Mouse (Mus musculus): ENCODE results near the gene Ccser1. TPM values are rescaled to one million over a fixed set of nuclear protein-coding genes. Genes with fewer than 3 reads are reported as not detected.
A peak's percentile ranks its signal among the peaks of the same experiment; 100 is the strongest.

Gene Ccser1
- polyA plus RNA-seq, 1 experiment: 5.3 TPM

- Histone ChIP-seq H3K27ac (ENCODE audit: insufficient read depth, low read length) (no peak overlapping the region), H3K4me3 (ENCODE audit: insufficient read depth, low read length) (no peak overlapping the region), H3K4me1 (ENCODE audit: control insufficient read depth, insufficient read depth, low read length) (no peaks in the 10 kb centered on the region)
- no peak for TF ChIP-seq POLR2A (IDR thresholded peaks at IDR 0.05; ENCODE audit: low read depth, low read length)
- TF ChIP-seq CTCF (IDR thresholded peaks at IDR 0.05; ENCODE audit: borderline replicate concordance, insufficient read depth, low read length): no peak
Observed at GRCm38 (mm10) chr6:61177476-61177875, 2.6 kb upstream of the Ccser1 start.

- TF ChIP-seq POLR2A (IDR thresholded peaks at IDR 0.05; ENCODE audit: low read depth, low read length): no peak
- no peak for TF ChIP-seq CTCF (IDR thresholded peaks at IDR 0.05; ENCODE audit: borderline replicate concordance, insufficient read depth, low read length)
- Histone ChIP-seq H3K27ac (ENCODE audit: insufficient read depth, low read length) (no peak overlapping the region), H3K4me1 (ENCODE audit: control insufficient read depth, insufficient read depth, low read length) (no peaks in the 10 kb centered on the region), H3K4me3 (ENCODE audit: insufficient read depth, low read length) (peak overlapping the region; percentile 35)
Observed at GRCm38 (mm10) chr6:61179641-61179948, 529 bp upstream of the Ccser1 start.

DNA sequence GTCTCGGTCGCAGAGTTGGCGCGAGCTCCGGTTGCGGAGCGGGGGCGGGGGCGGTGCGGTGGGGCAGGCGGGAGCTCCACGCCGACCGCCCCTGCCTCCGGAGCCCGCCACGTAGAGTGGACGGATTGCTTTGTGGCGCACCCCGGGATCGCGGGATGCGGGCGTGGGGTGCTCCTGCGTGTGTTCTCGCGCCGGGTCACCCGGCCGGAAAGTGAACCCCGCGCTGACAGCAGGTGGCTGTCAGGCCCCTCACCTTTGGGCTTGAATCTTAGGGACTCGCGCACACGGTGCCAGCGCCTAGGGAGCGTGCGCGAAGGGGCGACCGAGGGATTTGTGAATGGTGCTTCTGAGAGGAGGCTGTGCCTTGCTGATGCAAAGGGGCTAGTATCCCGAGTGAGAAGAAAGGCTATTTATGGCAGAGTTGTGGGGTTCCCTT is 650 bp downstream of the Ccser1 start:
- TF ChIP-seq CTCF (IDR thresholded peaks at IDR 0.05; ENCODE audit: borderline replicate concordance, insufficient read depth, low read length) (no peak), POLR2A (IDR thresholded peaks at IDR 0.05; ENCODE audit: low read depth, low read length) (no peak)
- H3K27ac ChIP-seq (ENCODE audit: insufficient read depth, low read length): no peak overlapping the region
- peak overlapping the region; percentile 55 for H3K4me3 ChIP-seq (ENCODE audit: insufficient read depth, low read length)
- H3K4me1 ChIP-seq (ENCODE audit: control insufficient read depth, insufficient read depth, low read length): no peaks in the 10 kb centered on the region

DNA sequence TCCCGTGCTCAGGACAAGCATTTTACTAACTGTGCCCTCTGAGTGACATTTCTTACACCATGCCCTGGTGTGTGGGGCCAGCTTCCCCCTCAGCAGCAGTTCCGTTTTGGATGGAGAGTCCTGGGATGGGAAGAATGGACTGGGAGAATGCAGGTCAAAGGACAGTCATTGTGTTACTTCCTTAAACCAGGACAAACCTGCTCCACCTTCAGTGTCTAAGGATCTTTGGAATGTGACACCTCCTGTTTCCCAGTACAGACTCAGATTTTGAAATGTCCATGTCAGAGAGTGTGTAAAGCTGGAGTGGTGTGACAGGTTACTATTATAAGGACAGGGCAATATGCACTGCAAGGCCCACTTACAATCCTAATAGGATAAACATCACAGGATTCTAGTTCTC is 8.9 kb downstream of the Ccser1 start:
- Histone ChIP-seq H3K4me1 (ENCODE audit: control insufficient read depth, insufficient read depth, low read length) (no peaks in the 10 kb centered on the region; the same call in 1 of the 2 replicates), H3K27ac (ENCODE audit: insufficient read depth, low read length) (no peak overlapping the region), H3K4me3 (ENCODE audit: insufficient read depth, low read length) (no peak overlapping the region)
- no peak for TF ChIP-seq POLR2A (IDR thresholded peaks at IDR 0.05; ENCODE audit: low read depth, low read length)
- no peak for TF ChIP-seq CTCF (IDR thresholded peaks at IDR 0.05; ENCODE audit: borderline replicate concordance, insufficient read depth, low read length)

DNA sequence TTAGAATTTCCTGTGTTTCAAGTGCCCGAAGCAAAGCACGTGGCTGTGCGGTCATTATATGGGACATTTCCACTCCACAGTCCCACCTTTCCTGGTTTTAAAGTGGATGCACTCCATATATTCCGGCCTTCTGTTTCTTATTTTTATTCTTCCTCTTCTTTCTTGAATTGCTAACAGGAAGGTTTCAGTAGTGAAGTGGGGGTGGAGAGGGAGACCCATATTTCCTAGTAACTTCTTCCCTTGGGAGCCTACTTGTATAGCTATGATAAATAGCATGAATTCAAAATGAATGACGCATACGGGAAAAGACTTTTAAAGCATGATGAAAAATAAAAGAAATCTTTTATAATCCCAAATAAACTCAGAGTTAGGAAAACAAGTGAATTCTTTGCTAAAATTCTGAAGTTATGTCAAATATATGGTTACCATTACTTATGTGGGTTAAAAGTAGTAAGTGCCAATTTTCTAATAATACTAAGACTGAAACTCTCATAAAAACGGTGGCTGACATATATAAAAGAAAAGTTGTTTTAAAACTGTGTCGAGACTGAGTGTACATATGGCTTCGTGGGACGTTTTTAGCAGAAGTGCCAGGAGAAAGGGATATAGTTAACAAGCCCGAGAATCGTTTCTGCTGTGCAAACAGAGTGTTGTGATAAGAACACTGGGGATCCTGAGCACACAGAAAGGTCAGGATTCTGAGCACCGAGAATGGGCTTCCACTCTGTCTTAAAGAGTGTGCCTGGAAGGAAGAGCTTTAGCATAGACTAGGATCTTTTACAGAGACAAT is 11.7 kb downstream of the Ccser1 start:
- no peak overlapping the region for H3K4me3 ChIP-seq (ENCODE audit: insufficient read depth, low read length)
- TF ChIP-seq POLR2A (IDR thresholded peaks at IDR 0.05; ENCODE audit: low read depth, low read length) (no peak), CTCF (IDR thresholded peaks at IDR 0.05; ENCODE audit: borderline replicate concordance, insufficient read depth, low read length) (no peak)
- peak overlapping the region; percentile 56 for H3K27ac ChIP-seq (ENCODE audit: insufficient read depth, low read length)
- H3K4me1 ChIP-seq (ENCODE audit: control insufficient read depth, insufficient read depth, low read length): no peaks in the 10 kb centered on the region; the same call in 1 of the 2 replicates

GRCm38 (mm10) chr6:61203344-61203743 is 23.2 kb downstream of the Ccser1 start:
- TF ChIP-seq CTCF (IDR thresholded peaks at IDR 0.05; ENCODE audit: borderline replicate concordance, insufficient read depth, low read length): no peak
- TF ChIP-seq POLR2A (IDR thresholded peaks at IDR 0.05; ENCODE audit: low read depth, low read length): no peak
- Histone ChIP-seq H3K4me3 (ENCODE audit: insufficient read depth, low read length) (no peak overlapping the region), H3K4me1 (ENCODE audit: control insufficient read depth, insufficient read depth, low read length) (peaks cover 3% of the 10 kb centered on the region), H3K27ac (ENCODE audit: insufficient read depth, low read length) (no peak overlapping the region)

DNA sequence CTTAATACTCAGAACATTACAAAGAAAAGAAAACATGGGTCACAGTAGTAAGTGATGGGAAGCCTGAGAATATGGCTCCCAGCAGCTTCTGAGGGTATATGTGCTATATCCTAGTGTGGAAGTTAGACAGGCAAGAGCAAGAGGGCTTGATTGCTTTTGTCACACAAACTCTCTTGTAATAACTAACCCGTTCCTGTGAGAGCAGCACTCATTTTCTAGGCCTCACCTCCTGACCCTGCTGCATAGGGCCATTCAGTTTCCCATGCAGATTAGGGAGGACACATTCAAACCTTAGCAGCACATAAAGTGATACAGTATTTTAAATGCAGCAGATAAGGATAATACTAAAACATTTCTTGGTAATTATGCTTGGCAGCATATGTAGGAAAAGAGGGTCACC is 25.9 kb downstream of the Ccser1 start:
- TF ChIP-seq POLR2A (IDR thresholded peaks at IDR 0.05; ENCODE audit: low read depth, low read length) (no peak), CTCF (IDR thresholded peaks at IDR 0.05; ENCODE audit: borderline replicate concordance, insufficient read depth, low read length) (no peak)
- peaks cover 3% of the 10 kb centered on the region for H3K4me1 ChIP-seq (ENCODE audit: control insufficient read depth, insufficient read depth, low read length)
- H3K27ac ChIP-seq (ENCODE audit: insufficient read depth, low read length): 0 out of 2 replicates have a peak overlapping the region, but pooled peaks have one; percentile 40
- H3K4me3 ChIP-seq (ENCODE audit: insufficient read depth, low read length): no peak overlapping the region

GRCm38 (mm10) chr6:61206619-61207018 is 26.5 kb downstream of the Ccser1 start:
- peak overlapping the region; percentile 40; the same call in 1 of the 2 replicates for H3K27ac ChIP-seq (ENCODE audit: insufficient read depth, low read length)
- no peak overlapping the region for H3K4me3 ChIP-seq (ENCODE audit: insufficient read depth, low read length)
- TF ChIP-seq POLR2A (IDR thresholded peaks at IDR 0.05; ENCODE audit: low read depth, low read length) (no peak), CTCF (IDR thresholded peaks at IDR 0.05; ENCODE audit: borderline replicate concordance, insufficient read depth, low read length) (no peak)
- H3K4me1 ChIP-seq (ENCODE audit: control insufficient read depth, insufficient read depth, low read length): peaks cover 3% of the 10 kb centered on the region

GRCm38 (mm10) chr6:61210061-61210737 is 30.1 kb downstream of the Ccser1 start:
- Histone ChIP-seq H3K27ac (ENCODE audit: insufficient read depth, low read length) (peak overlapping the region; percentile 32; the same call in 1 of the 2 replicates), H3K4me3 (ENCODE audit: insufficient read depth, low read length) (no peak overlapping the region), H3K4me1 (ENCODE audit: control insufficient read depth, insufficient read depth, low read length) (peaks cover 3% of the 10 kb centered on the region)
- TF ChIP-seq POLR2A (IDR thresholded peaks at IDR 0.05; ENCODE audit: low read depth, low read length) (no peak), CTCF (IDR thresholded peaks at IDR 0.05; ENCODE audit: borderline replicate concordance, insufficient read depth, low read length) (no peak)

- no peak for TF ChIP-seq CTCF (IDR thresholded peaks at IDR 0.05; ENCODE audit: borderline replicate concordance, insufficient read depth, low read length)
- no peak for TF ChIP-seq POLR2A (IDR thresholded peaks at IDR 0.05; ENCODE audit: low read depth, low read length)
- H3K4me3 ChIP-seq (ENCODE audit: insufficient read depth, low read length): no peak overlapping the region
- peaks cover 5% of the 10 kb centered on the region for H3K4me1 ChIP-seq (ENCODE audit: control insufficient read depth, insufficient read depth, low read length)
- no peak overlapping the region for H3K27ac ChIP-seq (ENCODE audit: insufficient read depth, low read length)
Observed at GRCm38 (mm10) chr6:61215705-61216104, 35.6 kb downstream of the Ccser1 start.

Data from embryonic fibroblast, embryonic 13.5 days (primary cell).